Mouse (Mus musculus) liver (tissue): Measurements from ENCODE around the gene Hist1h2af.
A peak's percentile ranks its signal among the peaks of the same experiment; 100 is the strongest.
"Not testable (repeated sequence)": the region's sequence is repeated elsewhere in the genome, so short reads cannot be mapped to it uniquely, and the experiment has no call there.

Source experiments
- DNase-seq: peaks from one replicate; pipeline ENCODE4 v3.0.0-alpha.2; 2020; ENCODE audit warnings: mixed read lengths

Hist1h2af gene

DNA sequence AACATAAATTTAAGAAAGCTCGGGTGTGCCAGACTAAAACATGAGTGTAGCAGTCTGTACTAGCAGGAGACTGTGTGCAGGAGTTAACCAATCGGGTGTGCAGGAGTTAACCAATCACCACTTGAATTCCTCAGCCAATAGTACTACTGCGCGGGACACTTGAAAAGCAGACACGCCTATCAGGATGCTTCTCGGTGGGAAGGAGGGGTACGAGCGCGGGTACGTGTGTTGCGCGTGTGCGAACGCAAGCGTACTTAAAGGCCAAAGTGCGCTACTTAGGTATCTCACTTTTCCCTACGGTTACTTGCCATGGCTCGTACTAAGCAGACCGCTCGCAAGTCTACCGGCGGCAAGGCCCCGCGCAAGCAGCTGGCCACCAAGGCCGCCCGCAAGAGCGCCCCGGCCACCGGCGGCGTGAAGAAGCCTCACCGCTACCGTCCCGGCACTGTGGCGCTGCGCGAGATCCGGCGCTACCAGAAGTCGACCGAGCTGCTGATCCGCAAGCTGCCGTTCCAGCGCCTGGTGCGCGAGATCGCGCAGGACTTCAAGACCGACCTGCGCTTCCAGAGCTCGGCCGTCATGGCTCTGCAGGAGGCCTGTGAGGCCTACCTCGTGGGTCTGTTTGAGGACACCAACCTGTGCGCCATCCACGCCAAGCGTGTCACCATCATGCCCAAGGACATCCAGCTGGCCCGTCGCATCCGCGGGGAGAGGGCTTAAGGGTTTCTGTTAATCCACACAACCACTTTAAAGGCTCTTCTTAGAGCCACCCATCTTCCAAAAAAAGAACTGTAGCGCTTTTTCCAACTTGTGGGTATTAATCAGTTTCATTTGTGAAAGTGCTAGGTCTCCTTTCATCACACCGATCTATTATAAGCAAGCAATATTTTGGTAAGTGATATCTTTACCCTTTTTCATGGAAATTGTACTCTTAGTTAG lies 1.7 kb downstream of the Hist1h2af start, which contains the start of gene Hist1h3g:
Gene Hist1h3g (plus strand): TSS at position 286 of the 939 bp plus-strand sequence.
- DNase-seq = peak; percentile 93

DNA sequence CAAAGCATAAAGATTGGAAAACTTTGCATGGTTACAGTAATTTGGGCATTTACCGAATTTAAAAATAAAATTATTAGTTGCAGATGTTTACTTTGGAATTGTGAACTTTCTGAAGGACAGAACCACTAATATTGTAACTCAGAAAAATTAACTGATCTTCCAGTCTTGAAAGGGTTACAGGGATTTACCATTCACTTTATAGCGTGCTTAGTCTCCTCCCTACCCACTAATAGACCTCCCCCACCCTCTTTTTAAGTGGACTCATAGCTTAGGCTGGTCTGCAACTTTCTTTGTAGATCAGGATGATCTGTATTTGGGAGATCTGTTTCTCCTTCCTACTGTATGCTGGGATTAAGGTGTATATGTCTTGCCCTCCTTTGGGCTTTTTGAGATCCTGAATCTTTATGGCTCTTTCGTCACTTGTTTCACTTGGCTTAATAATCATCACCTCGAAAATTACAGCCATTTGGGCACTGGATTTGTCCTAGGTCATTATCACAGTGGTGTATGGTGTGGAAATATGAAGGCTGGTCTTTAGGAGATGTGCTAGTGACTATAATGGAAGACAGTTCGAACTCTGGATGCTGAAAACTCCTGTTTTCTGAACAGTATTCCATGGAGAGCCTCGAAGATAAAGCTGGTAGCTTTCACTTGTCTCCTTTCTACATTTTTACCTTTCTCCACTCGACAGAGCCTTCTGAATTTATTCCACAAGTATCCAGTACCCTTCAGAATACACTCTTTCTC lies 2.5 kb downstream of the Hist1h2af start:
- no peak for DNase-seq

- no peak for DNase-seq
Observed at GRCm38 (mm10) chr13:23537006-23537710, 3.5 kb downstream of the Hist1h2af start.

GRCm38 (mm10) chr13:23538249-23538648 lies 4.5 kb downstream of the Hist1h2af start:
- no peak for DNase-seq

DNA sequence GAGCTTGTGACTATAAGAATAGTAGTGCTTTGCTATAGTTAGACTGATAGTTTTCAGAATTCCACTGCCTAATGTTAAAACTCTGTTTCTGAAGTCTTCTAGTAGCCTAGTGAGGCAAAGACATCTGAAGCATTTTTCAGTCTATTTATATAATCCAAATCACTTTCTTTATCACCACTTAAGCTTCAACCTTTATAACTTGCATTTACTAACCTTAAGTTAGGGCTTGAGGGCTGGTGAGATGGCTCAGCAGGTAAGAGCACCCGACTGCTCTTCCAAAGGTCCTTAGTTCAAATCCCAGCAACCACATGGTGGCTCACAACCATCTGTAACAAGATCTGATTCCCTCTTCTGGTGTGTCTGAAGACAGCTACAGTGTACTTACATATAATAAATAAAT lies 6.1 kb downstream of the Hist1h2af start:
- not testable (repeated sequence) for DNase-seq

GRCm38 (mm10) chr13:23541497-23541896 lies 7.8 kb downstream of the Hist1h2af start:
- no peak for DNase-seq

DNA sequence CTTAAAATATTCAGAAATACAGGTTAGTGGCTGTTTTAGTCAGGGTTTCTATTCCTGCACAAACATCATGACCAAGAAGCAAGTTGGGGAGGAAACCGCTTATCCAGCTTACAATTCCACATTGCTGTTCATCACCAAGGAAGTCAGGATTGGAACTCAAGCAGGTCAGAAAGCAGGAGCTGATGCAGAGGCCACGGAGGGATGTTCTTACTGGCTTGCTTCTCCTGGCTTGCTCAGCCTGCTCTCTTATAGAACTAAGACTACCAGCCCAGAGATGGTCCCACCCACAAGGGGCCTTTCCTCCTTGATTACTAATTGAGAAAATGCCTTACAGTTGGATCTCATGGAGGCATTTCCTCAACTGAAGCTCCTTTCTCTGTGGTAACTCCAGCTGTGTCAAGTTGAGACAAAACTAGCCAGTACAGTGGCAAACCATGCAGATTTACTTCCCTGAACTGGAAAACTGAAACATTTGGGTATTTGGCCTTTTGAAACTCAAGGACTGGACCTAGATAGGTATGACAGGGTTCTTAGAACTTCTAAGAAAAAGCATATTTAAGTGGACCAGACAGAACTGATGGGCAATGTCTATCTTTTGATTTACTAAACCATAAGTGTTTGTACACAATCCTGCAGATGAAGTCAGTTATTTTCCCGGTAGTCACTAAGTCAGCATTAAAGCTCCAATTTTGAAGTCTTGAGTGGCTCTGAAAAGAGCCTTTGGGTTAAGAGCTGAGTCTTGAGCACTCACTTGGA lies 8.7 kb downstream of the Hist1h2af start:
- DNase-seq = not testable (repeated sequence)

DNA sequence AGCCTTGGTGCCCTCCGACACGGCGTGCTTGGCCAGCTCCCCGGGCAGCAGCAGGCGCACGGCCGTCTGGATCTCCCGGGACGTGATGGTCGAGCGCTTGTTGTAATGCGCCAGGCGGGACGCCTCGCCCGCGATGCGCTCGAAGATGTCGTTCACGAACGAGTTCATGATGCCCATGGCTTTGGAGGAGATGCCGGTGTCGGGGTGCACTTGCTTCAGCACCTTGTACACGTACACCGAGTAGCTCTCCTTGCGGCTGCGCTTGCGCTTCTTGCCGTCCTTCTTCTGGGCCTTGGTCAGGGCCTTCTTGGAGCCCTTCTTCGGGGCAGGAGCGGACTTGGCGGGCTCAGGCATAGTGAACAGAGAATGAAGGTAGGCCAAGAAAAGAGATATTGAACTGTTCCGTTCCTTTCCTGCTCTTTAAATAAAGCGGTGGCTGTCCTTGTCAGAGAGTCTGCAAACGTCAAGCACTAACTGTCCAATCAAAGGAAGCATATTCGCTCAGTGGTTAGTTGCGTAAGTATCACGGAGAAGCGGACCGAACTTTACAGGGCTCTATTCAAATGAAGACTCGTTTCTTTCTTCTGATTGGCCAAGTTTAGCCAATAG lies 9.4 kb downstream of the Hist1h2af start, which contains the start of gene Hist1h2bh:
Gene Hist1h2bh (minus strand): TSS at position 394 of the 609 bp plus-strand sequence.
- peak; percentile 85 for DNase-seq

- DNase-seq = peak; percentile 81
Observed at GRCm38 (mm10) chr13:23543965-23544786, 10.5 kb downstream of the Hist1h2af start, which contains the start of gene Hist1h3f. Hist1h3f (plus strand) TSS chr13:23544052.

GRCm38 (mm10) chr13:23544787-23545120 lies 11.0 kb downstream of the Hist1h2af start:
- not testable (repeated sequence) for DNase-seq

DNA sequence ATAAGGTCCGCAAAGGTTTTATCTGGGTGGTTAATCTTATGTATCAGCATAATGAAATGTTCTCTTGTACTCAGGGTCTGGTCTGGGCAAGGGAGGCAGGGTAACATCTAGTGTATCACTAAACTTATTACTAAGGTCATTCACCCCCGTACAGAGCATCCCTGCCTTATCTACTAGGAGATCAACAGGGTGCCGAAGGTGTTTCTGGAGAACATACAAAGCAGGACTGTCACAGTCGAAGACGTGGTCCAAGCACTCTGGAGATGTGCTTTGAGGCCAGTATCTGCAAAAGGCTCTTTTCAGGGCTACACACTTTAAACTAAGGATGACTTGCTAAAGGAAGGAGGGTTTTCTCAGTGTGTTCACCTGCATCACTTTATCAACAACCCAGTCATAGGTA lies 13.0 kb downstream of the Hist1h2af start:
- no peak for DNase-seq

- no peak for DNase-seq
Observed at GRCm38 (mm10) chr13:23550761-23551145, 17.0 kb downstream of the Hist1h2af start.

DNA sequence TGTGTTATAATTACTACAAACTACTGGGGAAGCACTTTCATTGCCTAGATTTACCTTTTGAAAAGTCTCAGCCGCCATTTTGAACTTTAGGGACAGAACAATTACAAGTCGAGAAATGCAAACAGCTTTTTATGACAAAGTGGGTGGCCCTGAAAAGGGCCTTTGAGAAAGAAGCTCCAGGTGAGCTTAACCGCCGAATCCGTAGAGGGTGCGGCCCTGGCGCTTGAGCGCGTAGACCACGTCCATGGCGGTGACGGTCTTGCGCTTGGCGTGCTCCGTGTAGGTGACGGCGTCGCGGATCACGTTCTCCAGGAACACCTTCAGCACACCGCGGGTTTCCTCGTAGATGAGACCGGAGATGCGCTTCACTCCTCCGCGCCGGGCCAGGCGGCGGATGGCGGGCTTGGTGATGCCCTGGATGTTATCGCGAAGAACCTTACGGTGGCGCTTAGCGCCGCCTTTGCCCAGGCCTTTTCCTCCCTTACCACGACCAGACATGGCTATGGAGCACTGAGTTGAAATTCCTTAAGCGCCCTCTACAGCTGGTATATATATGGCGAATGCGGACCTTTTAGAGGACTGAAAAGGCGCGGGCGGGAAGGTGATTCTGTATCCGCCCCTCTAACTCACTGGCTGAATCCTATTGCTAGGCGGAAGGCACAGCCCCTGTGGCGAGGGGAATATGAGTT lies 17.6 kb downstream of the Hist1h2af start, which contains the start of gene Hist1h4f:
Gene Hist1h4f (minus strand): TSS at position 503 of the 689 bp plus-strand sequence.
- peak; percentile 92 for DNase-seq

DNA sequence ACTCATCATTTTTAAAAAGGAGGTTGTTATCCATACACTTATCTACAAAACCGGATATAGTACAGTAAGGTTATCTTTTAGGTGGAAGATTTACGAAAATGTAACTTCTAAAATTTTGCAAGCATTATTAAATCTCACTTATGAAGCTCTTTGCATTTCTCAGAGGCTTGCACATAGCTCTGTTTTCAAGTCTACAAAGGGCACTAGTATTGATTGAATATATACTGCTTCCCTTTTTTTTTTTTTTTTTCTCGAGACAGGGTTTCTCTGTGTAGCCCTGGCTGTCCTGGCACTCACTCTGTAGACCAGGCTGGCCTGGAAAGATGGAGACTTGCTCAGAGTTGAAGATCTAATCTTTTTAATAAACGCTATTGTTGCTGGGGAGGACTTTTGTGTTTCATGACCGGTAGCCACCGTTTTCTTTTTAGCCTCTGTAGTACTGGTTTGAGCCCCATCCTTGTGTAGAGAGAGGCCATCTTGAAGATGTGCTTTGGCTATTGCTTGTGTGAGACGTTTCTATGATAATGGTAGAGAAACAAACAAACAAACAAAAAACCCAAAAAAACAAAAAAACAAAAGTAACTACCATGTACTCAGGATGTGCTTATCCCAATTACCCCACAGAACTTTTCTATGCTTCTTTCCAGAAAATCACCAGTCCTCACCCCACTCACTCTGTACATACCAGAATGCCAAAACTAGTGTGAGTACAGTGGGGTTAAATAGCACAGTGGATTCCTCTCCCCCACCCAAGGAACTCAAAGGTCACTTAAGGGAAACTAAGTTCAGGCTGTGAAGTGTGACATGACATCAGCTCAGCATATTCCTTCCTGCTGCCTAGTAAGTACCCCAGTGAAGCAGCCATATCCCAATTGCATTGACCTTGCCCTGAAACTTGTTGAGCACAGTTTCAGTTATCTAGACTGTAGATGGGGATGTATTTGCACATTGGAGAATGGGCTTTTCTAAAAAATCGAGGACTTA lies 18.5 kb downstream of the Hist1h2af start:
- DNase-seq = no peak

DNA sequence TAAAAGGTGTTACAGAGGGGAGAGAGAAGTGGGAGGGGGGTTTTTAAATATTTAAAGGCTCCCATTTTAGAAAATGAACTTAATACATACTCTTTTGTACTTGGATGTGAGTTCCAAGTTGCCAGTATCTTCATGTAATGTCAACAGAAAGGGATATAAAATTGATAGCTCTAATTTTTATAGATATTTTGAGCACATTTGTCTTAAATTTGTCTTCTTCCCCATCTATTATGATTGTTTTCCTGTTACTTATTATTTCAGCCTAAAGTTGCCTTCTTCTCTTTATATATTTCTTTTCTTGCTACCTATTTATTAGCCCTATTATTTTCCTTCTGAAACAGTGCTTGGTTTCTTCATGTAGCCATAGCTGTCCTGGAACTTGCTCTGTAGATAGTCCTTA lies 19.3 kb downstream of the Hist1h2af start, which contains the start of gene Hist1h1d:
Gene Hist1h1d (plus strand): TSS at position 301 of the 400 bp plus-strand sequence.
- no peak for DNase-seq

GRCm38 (mm10) chr13:23554393-23554792 lies 20.7 kb downstream of the Hist1h2af start:
- no peak for DNase-seq

DNA sequence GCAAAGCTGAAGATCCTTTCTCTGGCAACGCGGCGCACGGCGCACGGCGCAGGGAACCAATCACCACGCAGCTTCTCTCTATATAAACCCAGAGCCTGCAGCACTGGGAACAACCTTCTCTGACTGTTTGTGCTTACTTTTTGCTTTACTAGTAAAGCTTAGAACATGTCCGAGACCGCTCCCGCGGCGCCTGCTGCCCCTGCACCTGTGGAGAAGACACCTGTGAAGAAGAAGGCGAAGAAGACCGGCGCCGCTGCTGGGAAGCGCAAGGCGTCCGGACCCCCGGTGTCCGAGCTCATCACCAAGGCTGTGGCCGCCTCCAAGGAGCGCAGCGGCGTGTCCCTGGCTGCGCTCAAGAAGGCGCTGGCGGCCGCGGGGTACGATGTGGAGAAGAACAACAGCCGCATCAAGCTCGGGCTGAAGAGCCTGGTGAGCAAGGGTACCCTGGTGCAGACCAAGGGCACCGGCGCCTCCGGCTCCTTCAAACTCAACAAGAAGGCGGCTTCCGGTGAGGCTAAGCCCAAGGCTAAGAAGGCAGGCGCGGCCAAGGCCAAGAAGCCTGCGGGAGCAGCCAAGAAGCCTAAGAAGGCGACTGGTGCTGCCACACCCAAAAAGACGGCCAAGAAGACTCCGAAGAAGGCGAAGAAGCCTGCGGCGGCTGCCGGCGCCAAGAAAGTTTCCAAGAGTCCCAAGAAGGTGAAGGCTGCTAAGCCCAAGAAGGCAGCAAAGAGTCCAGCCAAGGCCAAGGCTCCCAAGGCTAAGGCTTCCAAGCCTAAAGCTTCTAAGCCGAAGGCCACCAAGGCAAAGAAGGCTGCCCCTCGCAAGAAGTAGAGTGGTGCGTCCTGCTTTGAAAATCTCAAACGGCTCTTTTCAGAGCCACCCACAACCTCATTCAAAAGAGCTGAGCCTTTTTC lies 21.5 kb downstream of the Hist1h2af start:
- DNase-seq = peak; percentile 95
